Mouse (Mus musculus) bone marrow, adult 2 months (tissue): Measurements from ENCODE around the gene Ier3. TPM values are rescaled to one million over a fixed set of nuclear protein-coding genes. Genes with fewer than 3 reads are reported as not detected.

Experiments
- H3K27ac ChIP-seq: fragments of 200-500 bp; 2 replicates; pipeline ENCODE4 v1.5.1; 2012; ENCODE audit warnings: low read depth, mild to moderate bottlenecking, control low read depth, inconsistent platforms, low read length; ENCODE audit not compliant: control insufficient read depth, poor library complexity, insufficient read depth
- H3K4me1 ChIP-seq: fragments of 200-500 bp; 2 replicates; pipeline ENCODE4 v1.6.1; 2011; ENCODE audit warnings: low read length; ENCODE audit not compliant: control insufficient read depth, insufficient read depth
- H3K4me3 ChIP-seq: fragments of 200-500 bp; replicated peaks from 2 replicates; pipeline ENCODE3; 2011; ENCODE audit warnings: mild to moderate bottlenecking, low read depth, low read length, control low read depth; ENCODE audit not compliant: control insufficient read depth
- CTCF ChIP-seq: fragments of 200-500 bp; IDR thresholded peaks from 2 replicates; pipeline ENCODE4 v1.5.1; 2011; ENCODE audit warnings: low read length, control low read depth; ENCODE audit not compliant: control insufficient read depth, insufficient read depth
- POLR2A ChIP-seq: fragments of 200-500 bp; IDR thresholded peaks from 2 replicates; pipeline ENCODE4 v1.6.1; 2011; ENCODE audit warnings: low read depth, mild to moderate bottlenecking, control low read depth, low read length, borderline replicate concordance; ENCODE audit not compliant: control insufficient read depth
- WGBS: fragments of 180-500 bp; shearing (Covaris S2); methylation state at CpG from one replicate; pipeline ENCODE4 v1.1.7; 2018; 5-methylcytosine and 5-hydroxymethylcytosine counted together
- polyA plus RNA-seq: library from polyadenylated mRNA; stranded (reverse); fragments of >200 nt; gene quantifications from 2 replicates; pipeline ENCODE4 v1.2.4, GENCODE M21; 2011; ENCODE audit warnings: low replicate concordance; ENCODE audit not compliant: missing spikeins, insufficient read depth, insufficient read length

Gene Ier3
- polyA plus RNA-seq, 1 experiment = 17.1 TPM

DNA sequence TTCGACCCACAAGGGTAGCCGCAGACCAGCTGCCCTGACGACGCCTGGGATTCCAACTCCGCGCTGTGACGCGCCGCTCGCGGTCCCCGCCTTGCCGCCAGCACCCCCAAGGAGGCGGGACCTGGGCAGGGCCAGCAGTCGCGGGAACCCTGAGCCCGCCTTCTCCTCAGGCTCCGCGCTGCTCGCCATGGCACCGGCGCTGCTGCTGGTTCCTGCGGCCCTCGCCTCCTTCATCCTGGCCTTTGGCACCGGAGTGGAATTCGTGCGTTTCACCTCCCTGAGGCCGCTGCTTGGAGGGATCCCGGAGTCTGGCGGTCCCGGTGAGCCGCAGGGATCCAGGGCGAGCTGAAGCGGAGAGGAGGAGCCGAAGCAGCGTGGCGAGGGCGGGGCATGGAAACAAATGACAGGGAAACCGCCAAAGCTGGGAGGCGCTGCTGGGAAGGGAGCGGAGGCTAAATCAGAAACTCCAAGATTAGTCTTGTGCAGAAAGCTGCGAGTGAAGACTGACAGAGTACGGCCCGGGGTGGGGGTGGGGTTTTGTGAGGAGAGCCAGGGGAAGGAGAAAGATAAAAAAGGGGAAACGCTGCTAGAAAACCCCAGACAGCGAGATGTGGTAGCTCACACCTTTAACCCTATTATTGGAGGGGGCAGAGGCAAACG lies 39.8 kb downstream of the Ier3 start, which contains the start of gene Nrm:
Gene Nrm (plus strand): TSS at position 121 of the 660 bp plus-strand sequence.
- H3K4me1 ChIP-seq = peaks cover 1% of the 10 kb centered on the region; the same call in 1 of the 2 replicates
- WGBS = under 1% methylated on average over 47 of the region's 47 CpGs
- TF ChIP-seq CTCF = peak; percentile 30; the same call in 1 of the 2 replicates
- TF ChIP-seq POLR2A = peak; percentile 66; the same call in 1 of the 2 replicates

GRCm38 (mm10) chr17:35864832-35865353 lies 43.4 kb downstream of the Ier3 start:
- 48% methylated on average over 10 of the region's 10 CpGs for WGBS
- Histone ChIP-seq H3K27ac (peak overlapping the region; percentile 96; the same call in 1 of the 2 replicates), H3K4me1 (peaks cover 1% of the 10 kb centered on the region; the same call in 1 of the 2 replicates), H3K4me3 (no peak overlapping the region)
- TF ChIP-seq POLR2A (no peak), CTCF (no peak)

More for the DNA sequence above, 39.8 kb downstream of the Ier3 start, which contains the start of gene Nrm:
- peak within 1 kb of the TSS; percentile 76 for H3K4me3 ChIP-seq
- H3K27ac ChIP-seq = peak within 1 kb of the TSS; percentile 23

GRCm38 (mm10) chr17:35865481-35866280 lies 44.2 kb downstream of the Ier3 start, which contains the start of gene Ppp1r18:
Gene Ppp1r18 (plus strand): TSS chr17:35865593.
- WGBS = under 1% methylated on average over 48 of the region's 48 CpGs
- peak within 1 kb of the TSS; percentile 96 for H3K27ac ChIP-seq
- TF ChIP-seq CTCF (no peak), POLR2A (peak; percentile 29; the same call in 1 of the 2 replicates)
- H3K4me1 ChIP-seq = peaks cover 1% of the 10 kb centered on the region; the same call in 1 of the 2 replicates
- peak within 1 kb of the TSS; percentile 83 for H3K4me3 ChIP-seq

GRCm38 (mm10) chr17:35866281-35866831 lies 44.9 kb downstream of the Ier3 start:
- WGBS = under 1% methylated on average over 38 of the region's 38 CpGs
- peak overlapping the region; percentile 83 for H3K4me3 ChIP-seq
- H3K4me1 ChIP-seq = peaks cover 1% of the 10 kb centered on the region; the same call in 1 of the 2 replicates
- no peak for TF ChIP-seq CTCF
- no peak; the same call in 1 of the 2 replicates for TF ChIP-seq POLR2A
- H3K27ac ChIP-seq = peak overlapping the region; percentile 96

GRCm38 (mm10) chr17:35866911-35867890 lies 45.7 kb downstream of the Ier3 start:
- Histone ChIP-seq H3K4me3 (peak overlapping the region; percentile 83), H3K4me1 (peaks cover 1% of the 10 kb centered on the region; the same call in 1 of the 2 replicates)
- 2% methylated on average over 26 of the region's 26 CpGs for WGBS

GRCm38 (mm10) chr17:35868165-35868820 lies 46.8 kb downstream of the Ier3 start:
- TF ChIP-seq CTCF = no peak
- peak; percentile 33; the same call in 1 of the 2 replicates for TF ChIP-seq POLR2A
- 3% methylated on average over 17 of the region's 17 CpGs for WGBS
- Histone ChIP-seq H3K4me1 (peaks cover 3% of the 10 kb centered on the region; the same call in 1 of the 2 replicates), H3K4me3 (peak overlapping the region; percentile 83), H3K27ac (peak overlapping the region; percentile 96)

More at GRCm38 (mm10) chr17:35866911-35867890, 45.7 kb downstream of the Ier3 start:
- H3K27ac ChIP-seq = peak overlapping the region; percentile 96
- TF ChIP-seq CTCF (peak; percentile 51; the same call in 1 of the 2 replicates), POLR2A (no peak)
